Mouse (Mus musculus): ENCODE data around the gene Ccm2. TPM values are rescaled to one million over a fixed set of nuclear protein-coding genes. Genes with fewer than 3 reads are reported as not detected.

Gene Ccm2
- polyA plus RNA-seq, 1 experiment from 2014 or later = 95.9 TPM

GRCm38 (mm10) chr11:6625478-6626387 lies 79.0 kb downstream of the Ccm2 start, which contains the start of gene Tbrg4:
TSS of gene Tbrg4 (minus strand) at chr11:6626067.
- peak; percentile 96 for ATAC-seq (ENCODE audit: low FRiP score, low read depth)
- under 1% methylated on average over 66 of the region's 66 CpGs for WGBS
- Histone ChIP-seq H3K9ac (peak within 1 kb of the TSS; percentile 60), H3K4me2 (peak within 1 kb of the TSS; percentile 85), H3K27ac (replicated peaks) (peak within 1 kb of the TSS; percentile 86), H3K36me3 (peaks cover 25% of the 10 kb centered on the region), H3K27me3 (no peaks in the 10 kb centered on the region), H3K4me3 (peak within 1 kb of the TSS; percentile 79), H3K4me1 (replicated peaks) (peaks cover 33% of the 10 kb centered on the region), H3K9me3 (no peaks in the 10 kb centered on the region)

DNA sequence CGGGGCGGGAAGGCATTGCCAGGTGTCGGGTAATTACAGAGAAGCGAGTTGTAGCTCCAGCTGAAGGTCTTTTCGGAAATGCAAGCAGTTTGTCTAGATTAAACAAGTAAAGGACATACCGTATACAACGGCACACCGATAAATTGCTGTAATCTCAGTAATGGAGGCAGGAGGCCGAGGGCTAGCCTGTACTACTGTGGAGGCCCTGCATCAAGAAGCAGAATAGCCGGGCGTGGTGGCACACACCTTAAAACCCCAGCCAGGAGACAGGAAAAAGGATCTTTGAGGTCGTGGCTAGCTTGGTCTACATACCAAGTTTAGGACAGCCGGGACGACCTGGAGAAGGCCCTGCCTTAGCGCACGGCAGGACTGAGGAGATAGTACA lies 79.7 kb downstream of the Ccm2 start:
- H3K4me1 ChIP-seq (replicated peaks) = peaks cover 33% of the 10 kb centered on the region
- WGBS = 15% methylated on average over 16 of the region's 16 CpGs
- peak overlapping the region; percentile 60 for H3K9ac ChIP-seq
- H3K4me2 ChIP-seq = peak overlapping the region; percentile 85
- no peaks in the 10 kb centered on the region for H3K27me3 ChIP-seq
- H3K36me3 ChIP-seq = peaks cover 19% of the 10 kb centered on the region
- H3K4me3 ChIP-seq = peak overlapping the region; percentile 79
- ATAC-seq (ENCODE audit: low FRiP score, low read depth) = peak; percentile 29
- H3K9me3 ChIP-seq = no peaks in the 10 kb centered on the region
- H3K27ac ChIP-seq (replicated peaks) = peak overlapping the region; percentile 86

- 92% methylated on average over 4 of the region's 4 CpGs for WGBS
- no peak overlapping the region for H3K27ac ChIP-seq (replicated peaks)
- no peak for ATAC-seq (ENCODE audit: low FRiP score, low read depth)
- H3K4me2 ChIP-seq = no peak overlapping the region
- peaks cover 33% of the 10 kb centered on the region for H3K4me1 ChIP-seq (replicated peaks)
- no peaks in the 10 kb centered on the region for H3K9me3 ChIP-seq
- H3K9ac ChIP-seq = no peak overlapping the region
- H3K4me3 ChIP-seq = no peak overlapping the region
- H3K36me3 ChIP-seq = peaks cover 10% of the 10 kb centered on the region
- no peaks in the 10 kb centered on the region for H3K27me3 ChIP-seq
Measured at GRCm38 (mm10) chr11:6627731-6628130, 81.0 kb downstream of the Ccm2 start.

DNA sequence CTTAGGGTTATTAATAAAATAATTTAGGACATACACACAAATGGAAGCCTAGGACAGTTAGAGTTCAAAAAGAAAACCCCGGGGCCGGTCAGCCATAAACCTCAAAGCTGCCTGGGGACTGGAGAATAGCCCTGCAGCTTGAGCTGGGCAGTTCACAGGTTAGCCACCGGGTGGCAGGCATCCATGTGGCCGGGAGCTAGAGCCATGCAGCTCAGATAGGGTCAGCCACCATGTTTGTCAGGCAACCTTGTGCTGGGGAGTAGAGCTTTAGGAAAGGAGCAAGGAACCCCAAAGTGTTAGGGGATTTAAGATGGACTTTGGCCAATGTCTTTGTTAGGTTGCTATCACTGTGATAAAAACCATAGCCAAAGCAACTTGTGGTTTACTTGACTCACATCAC lies 81.9 kb downstream of the Ccm2 start:
- Histone ChIP-seq H3K4me2 (no peak overlapping the region), H3K9me3 (no peaks in the 10 kb centered on the region), H3K36me3 (peaks cover 4% of the 10 kb centered on the region; the same call in 1 of the 2 replicates), H3K27me3 (no peaks in the 10 kb centered on the region), H3K4me1 (replicated peaks) (peaks cover 25% of the 10 kb centered on the region), H3K4me3 (no peak overlapping the region), H3K27ac (replicated peaks) (no peak overlapping the region), H3K9ac (no peak overlapping the region)
- ATAC-seq (ENCODE audit: low FRiP score, low read depth) = no peak
- WGBS = 19% methylated on average over 4 of the region's 4 CpGs

GRCm38 (mm10) chr11:6629655-6630054 lies 83.0 kb downstream of the Ccm2 start:
- Histone ChIP-seq H3K27me3 (no peaks in the 10 kb centered on the region), H3K27ac (replicated peaks) (no peak overlapping the region), H3K4me3 (no peak overlapping the region), H3K4me2 (no peak overlapping the region), H3K36me3 (no peaks in the 10 kb centered on the region), H3K4me1 (replicated peaks) (peaks cover 14% of the 10 kb centered on the region), H3K9ac (no peak overlapping the region), H3K9me3 (no peaks in the 10 kb centered on the region)
- no peak for ATAC-seq (ENCODE audit: low FRiP score, low read depth)

DNA sequence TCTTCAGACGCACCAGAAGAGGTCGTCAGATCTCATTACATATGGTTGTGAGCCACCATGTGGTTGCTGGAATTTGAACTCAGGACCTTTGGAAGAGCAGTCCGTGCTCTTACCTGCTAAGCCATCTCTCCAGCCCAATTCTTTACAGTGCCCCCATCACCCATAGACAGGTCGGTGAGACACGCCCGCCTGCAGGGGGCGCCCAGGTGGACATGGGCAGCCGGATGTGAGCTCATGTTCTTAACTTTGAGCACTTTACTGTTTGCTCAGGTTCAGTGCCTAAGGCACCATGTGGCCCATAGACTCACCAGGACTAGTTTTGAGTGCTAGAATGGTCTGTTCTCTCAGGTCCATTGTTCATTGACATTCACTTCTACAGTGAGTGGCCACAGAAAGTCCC lies 89.5 kb downstream of the Ccm2 start:
- Histone ChIP-seq H3K27ac (replicated peaks) (no peak overlapping the region), H3K9me3 (no peaks in the 10 kb centered on the region), H3K27me3 (no peaks in the 10 kb centered on the region), H3K9ac (no peak overlapping the region), H3K36me3 (no peaks in the 10 kb centered on the region), H3K4me1 (replicated peaks) (no peaks in the 10 kb centered on the region), H3K4me3 (no peak overlapping the region), H3K4me2 (no peak overlapping the region)
- no peak for ATAC-seq (ENCODE audit: low FRiP score, low read depth)
- WGBS = 78% methylated on average over 8 of the region's 8 CpGs

DNA sequence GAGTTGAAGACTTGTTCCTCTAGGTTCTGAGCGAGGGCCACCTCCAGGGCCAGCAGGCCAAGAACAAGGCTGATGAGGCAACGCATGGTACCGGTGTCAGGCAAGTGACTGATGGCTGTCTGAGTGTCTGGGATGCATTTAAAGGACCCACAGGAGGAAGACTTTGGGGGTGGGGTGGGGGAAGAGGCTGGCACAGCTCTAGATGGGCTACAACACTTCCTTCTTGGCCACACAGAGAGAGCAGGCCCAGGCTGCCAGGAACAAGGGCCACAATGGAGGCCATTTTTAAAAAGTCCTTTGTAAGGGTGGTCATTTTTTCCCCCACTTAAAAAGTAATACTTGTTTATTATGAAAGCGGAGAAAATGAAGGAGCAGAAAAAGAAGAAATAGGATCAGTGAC lies 91.8 kb downstream of the Ccm2 start, which contains the start of gene Wap:
Gene Wap (minus strand): TSS at position 101 of the 400 bp plus-strand sequence.
- Histone ChIP-seq H3K9ac (no peak within 1 kb of the TSS), H3K27ac (replicated peaks) (no peak within 1 kb of the TSS), H3K36me3 (no peaks in the 10 kb centered on the region), H3K4me1 (replicated peaks) (no peaks in the 10 kb centered on the region), H3K4me2 (no peak within 1 kb of the TSS), H3K27me3 (no peaks in the 10 kb centered on the region), H3K4me3 (no peak within 1 kb of the TSS), H3K9me3 (no peaks in the 10 kb centered on the region)
- 96% methylated on average over 4 of the region's 4 CpGs for WGBS
- no peak for ATAC-seq (ENCODE audit: low FRiP score, low read depth)

DNA sequence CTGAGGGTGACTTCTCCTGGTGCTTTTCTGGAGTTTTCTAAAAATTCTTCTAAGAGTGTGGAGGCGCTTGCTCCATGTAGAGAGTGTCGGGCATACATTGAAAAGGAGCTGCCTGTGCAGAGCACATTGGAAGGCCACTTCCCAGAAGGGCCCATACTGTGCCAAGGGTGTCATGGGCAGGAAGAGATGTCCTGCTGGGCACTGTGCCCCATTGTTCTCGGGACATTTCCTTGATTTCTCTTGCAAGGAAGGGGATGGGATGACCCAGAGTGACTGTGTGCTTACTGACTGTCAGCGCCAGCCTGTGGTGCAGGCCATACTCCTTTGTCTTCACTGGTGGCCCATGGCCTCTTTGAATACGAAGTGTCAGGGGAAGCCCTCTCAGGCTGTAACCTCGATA lies 92.4 kb downstream of the Ccm2 start:
- Histone ChIP-seq H3K27ac (replicated peaks) (no peak overlapping the region), H3K27me3 (no peaks in the 10 kb centered on the region), H3K4me3 (no peak overlapping the region), H3K36me3 (no peaks in the 10 kb centered on the region), H3K9ac (no peak overlapping the region), H3K4me2 (no peak overlapping the region), H3K9me3 (no peaks in the 10 kb centered on the region), H3K4me1 (replicated peaks) (no peaks in the 10 kb centered on the region)
- no peak for ATAC-seq (ENCODE audit: low FRiP score, low read depth)
- 74% methylated on average over 6 of the region's 6 CpGs for WGBS

- WGBS = 77% methylated on average over 6 of the region's 6 CpGs
- no peaks in the 10 kb centered on the region for H3K27me3 ChIP-seq
- H3K36me3 ChIP-seq = no peaks in the 10 kb centered on the region
- H3K9me3 ChIP-seq = no peaks in the 10 kb centered on the region
- no peak for ATAC-seq (ENCODE audit: low FRiP score, low read depth)
- H3K27ac ChIP-seq (replicated peaks) = no peak overlapping the region
- no peak overlapping the region for H3K4me2 ChIP-seq
- no peak overlapping the region for H3K4me3 ChIP-seq
- no peaks in the 10 kb centered on the region for H3K4me1 ChIP-seq (replicated peaks)
- H3K9ac ChIP-seq = no peak overlapping the region
Measured at GRCm38 (mm10) chr11:6644566-6644965, 97.9 kb downstream of the Ccm2 start.

Other genes with a start within 250 kb of the Ccm2 start
- gene Zmiz2, start 157.8 kb upstream of the Ccm2 start, polyA plus RNA-seq (2015; fragmentation: Nextera tagmentation; extraction: Ambion mirVana) = 29.6 and 30.8 TPM in 2 replicates
- 4,085 and 4,343 TPM in 2 replicates for gene Ppia, start 131.4 kb upstream of the Ccm2 start, polyA plus RNA-seq (2015; fragmentation: Nextera tagmentation; extraction: Ambion mirVana)
- 259 and 323 TPM in 2 replicates for gene H2afv, start 102.4 kb upstream of the Ccm2 start, polyA plus RNA-seq (2015; fragmentation: Nextera tagmentation; extraction: Ambion mirVana)
- 10.7 and 11.0 TPM in 2 replicates for gene Purb, start 71.0 kb upstream of the Ccm2 start, polyA plus RNA-seq (2015; fragmentation: Nextera tagmentation; extraction: Ambion mirVana)
- 0.39 and 0.54 TPM in 2 replicates for gene Myo1g, start 25.9 kb upstream of the Ccm2 start, polyA plus RNA-seq (2015; fragmentation: Nextera tagmentation; extraction: Ambion mirVana)
- 85.3 and 89.8 TPM in 2 replicates for gene Nacad, start 59.2 kb downstream of the Ccm2 start, polyA plus RNA-seq (2015; fragmentation: Nextera tagmentation; extraction: Ambion mirVana)
- 31.8 and 33.0 TPM in 2 replicates for gene Tbrg4, start 79.2 kb downstream of the Ccm2 start, polyA plus RNA-seq (2015; fragmentation: Nextera tagmentation; extraction: Ambion mirVana)
- not detected in 2 replicates for gene Wap, start 91.8 kb downstream of the Ccm2 start, polyA plus RNA-seq (2015; fragmentation: Nextera tagmentation; extraction: Ambion mirVana)
- gene Ramp3, start 111.6 kb downstream of the Ccm2 start, polyA plus RNA-seq (2015; fragmentation: Nextera tagmentation; extraction: Ambion mirVana) = 20.8 and 22.9 TPM in 2 replicates